In genomic region chr9:109096251-109096661, GRCm38 (mm10) we compare ENCODE assay signal across 8 mouse cellular contexts. TPM values are rescaled to one million over a fixed set of nuclear protein-coding genes. Genes with fewer than 3 reads are reported as not detected.
DNase-seq lines count a peak whose midpoint lies in the region; ATAC-seq and TF ChIP-seq lines count a peak whose summit lies in the region.
"Had no signal": no experiment of that assay in that cellular context is flagged by ENCODE, and none has a peak within 500 bp of the region (broad histone marks: within the 10 kb centered on the region; RNA-seq: fewer than 3 reads in every experiment).

No protein-coding gene starts in this region.

- peak overlapping the region; percentile 97 for H3K9ac ChIP-seq in embryonic facial prominence, embryonic 13.5 days
- peak overlapping the region; percentile 84 for H3K9ac ChIP-seq in heart, embryonic 15.5 days
- peak overlapping the region; percentile 30; the same call in 1 of the 2 replicates for H3K9ac ChIP-seq in liver, embryonic 15.5 days
- peak overlapping the region; percentile 85 for H3K9ac ChIP-seq in stomach, postnatal 0 days (ENCODE audit: low read length)

- no peak for TF ChIP-seq POLR2A in lung, adult 2 months (IDR thresholded peaks at IDR 0.05; ENCODE audit: borderline replicate concordance, extremely low read depth, low read depth, low read length)

- H3K4me1 ChIP-seq in lung, adult 2 months (ENCODE audit: control insufficient read depth, insufficient read depth, low read length): peaks cover 4% of the 10 kb centered on the region; the same call in 1 of the 2 replicates
- H3K4me1 ChIP-seq in embryonic facial prominence, embryonic 13.5 days: peaks cover 62% of the 10 kb centered on the region
- H3K4me1 ChIP-seq in heart, embryonic 15.5 days (replicated peaks): peaks cover 59% of the 10 kb centered on the region
- H3K4me1 ChIP-seq in liver, embryonic 15.5 days (replicated peaks): peaks cover 32% of the 10 kb centered on the region
- H3K4me1 ChIP-seq in stomach, postnatal 0 days (replicated peaks; ENCODE audit: control insufficient read depth, insufficient read depth): peaks cover 20% of the 10 kb centered on the region

- TF ChIP-seq CTCF in lung, adult 2 months (IDR thresholded peaks at IDR 0.05; ENCODE audit: insufficient read depth, low read length): no peak
- TF ChIP-seq CTCF in stomach, postnatal 0 days (IDR thresholded peaks at IDR 0.05; ENCODE audit: low read depth): no peak

- no peak for DNase-seq in lung, adult 2 months
- no peak for DNase-seq in lung, postnatal 25 days (ENCODE audit: low spot score)
- no peak for DNase-seq in stomach, postnatal 0 days (ENCODE audit: low spot score)

- H3K36me3 ChIP-seq in embryonic facial prominence, embryonic 13.5 days: peaks cover 35% of the 10 kb centered on the region
- peaks cover 9% of the 10 kb centered on the region for H3K36me3 ChIP-seq in heart, embryonic 15.5 days
- peaks cover 12% of the 10 kb centered on the region for H3K36me3 ChIP-seq in liver, embryonic 15.5 days (replicated peaks)
- no peaks in the 10 kb centered on the region for H3K36me3 ChIP-seq in stomach, postnatal 0 days (ENCODE audit: control insufficient read depth, insufficient read depth, low read length)

- peak overlapping the region; percentile 81 for H3K4me2 ChIP-seq in embryonic facial prominence, embryonic 13.5 days
- peak overlapping the region; percentile 82 for H3K4me2 ChIP-seq in heart, embryonic 15.5 days
- H3K4me2 ChIP-seq in liver, embryonic 15.5 days: peak overlapping the region; percentile 62
- H3K4me2 ChIP-seq in stomach, postnatal 0 days (replicated peaks; ENCODE audit: low read depth): peak overlapping the region; percentile 84

- H3K4me3 ChIP-seq in lung, adult 2 months (replicated peaks; ENCODE audit: extremely low read depth, low read depth, low read length): peak overlapping the region; percentile 89
- peak overlapping the region; percentile 71 for H3K4me3 ChIP-seq in embryonic facial prominence, embryonic 13.5 days
- H3K4me3 ChIP-seq in heart, embryonic 15.5 days: peak overlapping the region; percentile 76
- peak overlapping the region; percentile 57 for H3K4me3 ChIP-seq in liver, embryonic 15.5 days (replicated peaks)
- peak overlapping the region; percentile 69 for H3K4me3 ChIP-seq in stomach, postnatal 0 days (ENCODE audit: low read depth, low read length)

- TF ChIP-seq EP300 in stomach, postnatal 0 days (optimal IDR thresholded peaks at IDR 0.05): no peak

- 40% methylated on average over 9 of the region's 9 CpGs for whole genome bisulfite sequencing in lung, adult 2 months
- WGBS in embryonic facial prominence, embryonic 13.5 days: 18% methylated on average over 9 of the region's 9 CpGs
- 32% methylated on average over 9 of the region's 9 CpGs for WGBS in heart, embryonic 15.5 days
- 65% methylated on average over 9 of the region's 9 CpGs for WGBS in liver, embryonic 15.5 days (ENCODE audit: insufficient replicate concordance)
- WGBS in stomach, postnatal 0 days: 16% methylated on average over 9 of the region's 9 CpGs

- no peak for ATAC-seq in embryonic facial prominence, embryonic 13.5 days (ENCODE audit: insufficient number of reproducible peaks, insufficient read depth, low FRiP score, low TSS enrichment, low read depth)
- no peak for ATAC-seq in heart, embryonic 15.5 days (replicated peaks; ENCODE audit: insufficient number of reproducible peaks, insufficient read depth, low FRiP score, low read depth)
- ATAC-seq in liver, embryonic 15.5 days (ENCODE audit: insufficient read depth): no peak
- ATAC-seq in stomach, postnatal 0 days (ENCODE audit: low FRiP score, low TSS enrichment): no peak
- ATAC-seq in megakaryocyte, adult 5-6 weeks (ENCODE audit: poor library complexity, severe bottlenecking): no peak

- peak overlapping the region; percentile 100 for H3K27ac ChIP-seq in embryonic facial prominence, embryonic 13.5 days
- H3K27ac ChIP-seq in heart, embryonic 15.5 days: peak overlapping the region; percentile 98
- H3K27ac ChIP-seq in liver, embryonic 15.5 days (replicated peaks): peak overlapping the region; percentile 81
- peak overlapping the region; percentile 96 for H3K27ac ChIP-seq in stomach, postnatal 0 days (replicated peaks)

- no peaks in the 10 kb centered on the region for H3K9me3 ChIP-seq in embryonic facial prominence, embryonic 13.5 days
- H3K9me3 ChIP-seq in heart, embryonic 15.5 days (replicated peaks): no peaks in the 10 kb centered on the region
- no peaks in the 10 kb centered on the region for H3K9me3 ChIP-seq in liver, embryonic 15.5 days (replicated peaks)
- H3K9me3 ChIP-seq in stomach, postnatal 0 days (ENCODE audit: control insufficient read depth, low read length): no peaks in the 10 kb centered on the region
- H3K9me3 ChIP-seq: megakaryocyte, embryonic 14.5 days had no signal

- H3K27me3 ChIP-seq in embryonic facial prominence, embryonic 13.5 days: no peaks in the 10 kb centered on the region
- no peaks in the 10 kb centered on the region for H3K27me3 ChIP-seq in heart, embryonic 15.5 days
- H3K27me3 ChIP-seq in liver, embryonic 15.5 days: peaks cover 58% of the 10 kb centered on the region
- H3K27me3 ChIP-seq in stomach, postnatal 0 days (ENCODE audit: control insufficient read depth, insufficient read depth, low read length): no peaks in the 10 kb centered on the region

RNA-seq across cellular contexts. Expression of gene Plxnb1, which starts 1.1 kb away (rescaled TPM):
- 54.1 and 61.4 TPM in 2 replicates for polyA plus RNA-seq in lung, adult 2 months (2012; rRNA removed)
- polyA plus RNA-seq in embryonic facial prominence, embryonic 13.5 days (2015; fragmentation: Nextera tagmentation; extraction: Ambion mirVana): 13.1 and 13.2 TPM in 2 replicates
- polyA plus RNA-seq in heart, embryonic 15.5 days (2015; fragmentation: Nextera tagmentation; extraction: Ambion mirVana): 6.3 and 10.3 TPM in 2 replicates
- polyA plus RNA-seq in liver, embryonic 15.5 days (2015; fragmentation: Nextera tagmentation; extraction: Ambion mirVana): 3.5 and 5.8 TPM in 2 replicates
- 3.0 and 3.7 TPM in 2 replicates for polyA plus RNA-seq in stomach, postnatal 0 days (2015; fragmentation: Nextera tagmentation; extraction: Ambion mirVana)
- 0.11 TPM in 1 of 2 replicates, not detected in the other for total RNA-seq in megakaryocyte, adult 5-6 weeks (2015)
- total RNA-seq in megakaryocyte, adult 5-6 weeks (2017): 0.04 TPM in 1 of 2 replicates, not detected in the other

RNA-seq across cellular contexts. Expression of gene Tma7, which starts 13.9 kb away (rescaled TPM):
- 13.4 and 19.0 TPM in 2 replicates for polyA plus RNA-seq in lung, adult 2 months (2012; rRNA removed)
- polyA plus RNA-seq in embryonic facial prominence, embryonic 13.5 days (2015; fragmentation: Nextera tagmentation; extraction: Ambion mirVana): 686 and 706 TPM in 2 replicates
- 417 and 539 TPM in 2 replicates for polyA plus RNA-seq in heart, embryonic 15.5 days (2015; fragmentation: Nextera tagmentation; extraction: Ambion mirVana)
- 249 and 328 TPM in 2 replicates for polyA plus RNA-seq in liver, embryonic 15.5 days (2015; fragmentation: Nextera tagmentation; extraction: Ambion mirVana)
- 416 and 424 TPM in 2 replicates for polyA plus RNA-seq in stomach, postnatal 0 days (2015; fragmentation: Nextera tagmentation; extraction: Ambion mirVana)
- total RNA-seq in megakaryocyte, adult 5-6 weeks (2015): 367 and 406 TPM in 2 replicates
- 109 and 136 TPM in 2 replicates for total RNA-seq in megakaryocyte, adult 5-6 weeks (2017)

RNA-seq across cellular contexts. Expression of gene Ccdc51, which starts 14.0 kb away (rescaled TPM):
- 3.5 and 3.7 TPM in 2 replicates for polyA plus RNA-seq in lung, adult 2 months (2012; rRNA removed)
- 14.1 and 14.6 TPM in 2 replicates for polyA plus RNA-seq in embryonic facial prominence, embryonic 13.5 days (2015; fragmentation: Nextera tagmentation; extraction: Ambion mirVana)
- polyA plus RNA-seq in heart, embryonic 15.5 days (2015; fragmentation: Nextera tagmentation; extraction: Ambion mirVana): 14.2 and 14.3 TPM in 2 replicates
- polyA plus RNA-seq in liver, embryonic 15.5 days (2015; fragmentation: Nextera tagmentation; extraction: Ambion mirVana): 11.4 and 12.0 TPM in 2 replicates
- 8.9 and 9.9 TPM in 2 replicates for polyA plus RNA-seq in stomach, postnatal 0 days (2015; fragmentation: Nextera tagmentation; extraction: Ambion mirVana)
- total RNA-seq in megakaryocyte, adult 5-6 weeks (2015): 4.7 and 6.0 TPM in 2 replicates
- total RNA-seq in megakaryocyte, adult 5-6 weeks (2017): 6.7 and 11.0 TPM in 2 replicates

RNA-seq across cellular contexts. Expression of gene Atrip, which starts 22.3 kb away (rescaled TPM):
- polyA plus RNA-seq in lung, adult 2 months (2012; rRNA removed): 18.8 and 21.9 TPM in 2 replicates
- polyA plus RNA-seq in embryonic facial prominence, embryonic 13.5 days (2015; fragmentation: Nextera tagmentation; extraction: Ambion mirVana): 26.8 and 29.6 TPM in 2 replicates
- polyA plus RNA-seq in heart, embryonic 15.5 days (2015; fragmentation: Nextera tagmentation; extraction: Ambion mirVana): 15.9 and 18.2 TPM in 2 replicates
- polyA plus RNA-seq in liver, embryonic 15.5 days (2015; fragmentation: Nextera tagmentation; extraction: Ambion mirVana): 9.2 and 12.6 TPM in 2 replicates
- 10.8 and 11.3 TPM in 2 replicates for polyA plus RNA-seq in stomach, postnatal 0 days (2015; fragmentation: Nextera tagmentation; extraction: Ambion mirVana)
- 7.2 and 9.5 TPM in 2 replicates for total RNA-seq in megakaryocyte, adult 5-6 weeks (2015)
- total RNA-seq in megakaryocyte, adult 5-6 weeks (2017): 9.7 and 10.2 TPM in 2 replicates

RNA-seq across cellular contexts. Expression of gene Trex1, which starts 36.7 kb away (rescaled TPM):
- polyA plus RNA-seq in lung, adult 2 months (2012; rRNA removed): 83.7 and 86.9 TPM in 2 replicates
- 13.3 and 13.7 TPM in 2 replicates for polyA plus RNA-seq in embryonic facial prominence, embryonic 13.5 days (2015; fragmentation: Nextera tagmentation; extraction: Ambion mirVana)
- polyA plus RNA-seq in heart, embryonic 15.5 days (2015; fragmentation: Nextera tagmentation; extraction: Ambion mirVana): 9.2 and 13.6 TPM in 2 replicates
- polyA plus RNA-seq in liver, embryonic 15.5 days (2015; fragmentation: Nextera tagmentation; extraction: Ambion mirVana): 8.6 and 9.8 TPM in 2 replicates
- polyA plus RNA-seq in stomach, postnatal 0 days (2015; fragmentation: Nextera tagmentation; extraction: Ambion mirVana): 13.3 and 15.8 TPM in 2 replicates
- 119 and 124 TPM in 2 replicates for total RNA-seq in megakaryocyte, adult 5-6 weeks (2015)
- 68.7 and 87.5 TPM in 2 replicates for total RNA-seq in megakaryocyte, adult 5-6 weeks (2017)

Comparison
In these comparisons a context has a peak if more than half of its experiments do, and no peak if none do; other contexts are left out.
1. H3K9ac ChIP-seq: peak in every context shown above with its lines; median percentile 97 in embryonic facial prominence, embryonic 13.5 days; 85 in stomach, postnatal 0 days; 84 in heart, embryonic 15.5 days; 30 in liver, embryonic 15.5 days.
2. RNA of gene Tma7, which starts 13.9 kb away (polyA plus RNA-seq): 686 to 706 TPM in embryonic facial prominence, embryonic 13.5 days, 417 to 539 TPM in heart, embryonic 15.5 days, 416 to 424 TPM in stomach, postnatal 0 days and 249 to 328 TPM in liver, embryonic 15.5 days; 13.4 to 19.0 TPM in lung, adult 2 months; every median in the first group is over 10 times any median in the second.
3. Peak in every context shown above with its lines, with median percentiles within 50 percentile points of each other: H3K4me3 ChIP-seq, H3K27ac ChIP-seq and H3K4me2 ChIP-seq.